Mouse (Mus musculus) embryonic facial prominence, embryonic 12.5 days (tissue): ENCODE measurements around the gene Asic1. TPM values are rescaled to one million over a fixed set of nuclear protein-coding genes. Genes with fewer than 3 reads are reported as not detected.

Source experiments
- ATAC-seq: fragments of 200-750 bp; cut with Nextera tagmentation; 2 replicates; pipeline ENCODE4 v1.8.0; 2017; ENCODE audit not compliant: insufficient number of reproducible peaks, insufficient read depth, low FRiP score, low TSS enrichment
- H3K27ac ChIP-seq: fragments of 300-500 bp; sonication (generic); 2 replicates; pipeline ENCODE4 v1.5.1; 2016; ENCODE audit warnings: mild to moderate bottlenecking
- H3K27me3 ChIP-seq: fragments of 300-500 bp; sonication (generic); 2 replicates; pipeline ENCODE4 v1.6.1; 2016; ENCODE audit warnings: mild to moderate bottlenecking, moderate library complexity
- H3K36me3 ChIP-seq: fragments of 300-500 bp; sonication (generic); 2 replicates; pipeline ENCODE4 v1.6.1; 2016; ENCODE audit warnings: mild to moderate bottlenecking
- H3K4me1 ChIP-seq: fragments of 300-500 bp; sonication (generic); 2 replicates; pipeline ENCODE4 v1.6.1; 2016
- H3K4me2 ChIP-seq: fragments of 300-500 bp; sonication (generic); replicated peaks from 2 replicates; pipeline ENCODE4 v1.6.1; 2016; ENCODE audit warnings: mild to moderate bottlenecking, moderate library complexity
- H3K4me3 ChIP-seq: fragments of 300-500 bp; sonication (generic); 2 replicates; pipeline ENCODE4 v1.5.1; 2016; ENCODE audit warnings: mild to moderate bottlenecking
- H3K9ac ChIP-seq: fragments of 300-500 bp; sonication (generic); 2 replicates; pipeline ENCODE4 v1.6.1; 2016; ENCODE audit warnings: mild to moderate bottlenecking, moderate library complexity
- H3K9me3 ChIP-seq: fragments of 300-500 bp; sonication (generic); 2 replicates; pipeline ENCODE4 v1.6.1; 2016; ENCODE audit warnings: mild to moderate bottlenecking, moderate library complexity
- WGBS: fragments of 180-500 bp; shearing (Covaris S2); methylation state at CpG from one replicate; pipeline ENCODE4 v1.1.7; 2016; 5-methylcytosine and 5-hydroxymethylcytosine counted together
- polyA plus RNA-seq: library from polyadenylated mRNA; unstranded; fragments of >200 nt; fragmentation: Nextera tagmentation; extraction: Ambion mirVana; gene quantifications from 2 replicates; pipeline ENCODE4 v1.2.1, GENCODE M21; 2016

The Asic1 gene
- polyA plus RNA-seq, 1 experiment from 2014 or later: 6.2 TPM

- Histone ChIP-seq H3K27me3 (peaks cover 27% of the 10 kb centered on the region), H3K4me3 (peak overlapping the region; percentile 80), H3K4me2 (peak overlapping the region; percentile 81), H3K9ac (peak overlapping the region; percentile 81; the same call in 1 of the 2 replicates), H3K4me1 (peaks cover 46% of the 10 kb centered on the region), H3K9me3 (no peaks in the 10 kb centered on the region), H3K27ac (no peak overlapping the region), H3K36me3 (no peaks in the 10 kb centered on the region)
- no peak for ATAC-seq
- WGBS: 60% methylated on average over 2 of the region's 2 CpGs
These were observed 19.9 kb upstream of the Asic1 start for GRCm38 (mm10) chr15:99650304-99650703.

GRCm38 (mm10) chr15:99651163-99651872, 18.9 kb upstream of the Asic1 start, which contains the start of gene Racgap1:
Gene Racgap1, minus strand, starts transcription at chr15:99651656.
- Histone ChIP-seq H3K4me3 (peak within 1 kb of the TSS; percentile 80), H3K9ac (peak within 1 kb of the TSS; percentile 81)
- peak; percentile 86 for ATAC-seq

GRCm38 (mm10) chr15:99651984-99652872, 17.9 kb upstream of the Asic1 start:
- Histone ChIP-seq H3K4me2 (peak overlapping the region; percentile 81), H3K4me3 (peak overlapping the region; percentile 80), H3K4me1 (peaks cover 38% of the 10 kb centered on the region), H3K9ac (no peak overlapping the region), H3K27ac (no peak overlapping the region), H3K27me3 (peaks cover 44% of the 10 kb centered on the region), H3K36me3 (no peaks in the 10 kb centered on the region), H3K9me3 (no peaks in the 10 kb centered on the region)
- WGBS: 73% methylated on average over 10 of the region's 10 CpGs
- no peak for ATAC-seq

More at GRCm38 (mm10) chr15:99651163-99651872, 18.9 kb upstream of the Asic1 start, which contains the start of gene Racgap1:
- Histone ChIP-seq H3K27me3 (peaks cover 36% of the 10 kb centered on the region), H3K27ac (no peak within 1 kb of the TSS), H3K36me3 (no peaks in the 10 kb centered on the region), H3K4me1 (peaks cover 38% of the 10 kb centered on the region), H3K4me2 (peak within 1 kb of the TSS; percentile 81), H3K9me3 (no peaks in the 10 kb centered on the region)
- WGBS: 1% methylated on average over 68 of the region's 68 CpGs

- Histone ChIP-seq H3K9ac (no peak overlapping the region), H3K4me1 (peaks cover 32% of the 10 kb centered on the region), H3K4me2 (peak overlapping the region; percentile 49), H3K27me3 (peaks cover 44% of the 10 kb centered on the region), H3K9me3 (no peaks in the 10 kb centered on the region), H3K27ac (no peak overlapping the region), H3K36me3 (no peaks in the 10 kb centered on the region), H3K4me3 (peak overlapping the region; percentile 22)
- ATAC-seq: no peak
- WGBS: 12% methylated on average over 8 of the region's 8 CpGs
These were observed 16.9 kb upstream of the Asic1 start for GRCm38 (mm10) chr15:99653291-99653690.

- Histone ChIP-seq H3K4me1 (peaks cover 28% of the 10 kb centered on the region), H3K9ac (0 out of 2 replicates have a peak overlapping the region, but pooled peaks have one; percentile 24)
These were observed 16.3 kb upstream of the Asic1 start for GRCm38 (mm10) chr15:99653876-99654275.

GRCm38 (mm10) chr15:99655956-99656355, 14.2 kb upstream of the Asic1 start:
- Histone ChIP-seq H3K4me3 (no peak overlapping the region), H3K4me1 (peaks cover 9% of the 10 kb centered on the region), H3K9me3 (no peaks in the 10 kb centered on the region), H3K4me2 (no peak overlapping the region), H3K27ac (no peak overlapping the region), H3K27me3 (peaks cover 44% of the 10 kb centered on the region), H3K9ac (no peak overlapping the region), H3K36me3 (no peaks in the 10 kb centered on the region)
- 44% methylated on average over 9 of the region's 9 CpGs for WGBS
- ATAC-seq: no peak

More at GRCm38 (mm10) chr15:99653876-99654275, 16.3 kb upstream of the Asic1 start:
- WGBS: 2% methylated on average over 17 of the region's 21 CpGs
- Histone ChIP-seq H3K36me3 (no peaks in the 10 kb centered on the region), H3K27me3 (peaks cover 44% of the 10 kb centered on the region), H3K27ac (no peak overlapping the region), H3K4me3 (peak overlapping the region; percentile 22), H3K4me2 (peak overlapping the region; percentile 49), H3K9me3 (no peaks in the 10 kb centered on the region)
- ATAC-seq: no peak

- no peaks in the 10 kb centered on the region for H3K36me3 ChIP-seq
- H3K4me1 ChIP-seq: peaks cover 12% of the 10 kb centered on the region
- H3K4me3 ChIP-seq: no peak overlapping the region
- H3K27me3 ChIP-seq: peaks cover 35% of the 10 kb centered on the region
- no peak overlapping the region for H3K9ac ChIP-seq
- no peaks in the 10 kb centered on the region for H3K9me3 ChIP-seq
- H3K27ac ChIP-seq: no peak overlapping the region
- no peak overlapping the region for H3K4me2 ChIP-seq
- ATAC-seq: no peak
- 42% methylated on average over 2 of the region's 2 CpGs for WGBS
These were observed 11.7 kb upstream of the Asic1 start for GRCm38 (mm10) chr15:99658437-99658836.

GRCm38 (mm10) chr15:99661121-99661830, 8.9 kb upstream of the Asic1 start:
- 93% methylated on average over 15 of the region's 15 CpGs for WGBS
- no peak overlapping the region for H3K4me3 ChIP-seq

GRCm38 (mm10) chr15:99662371-99662770, 7.8 kb upstream of the Asic1 start:
- Histone ChIP-seq H3K9me3 (no peaks in the 10 kb centered on the region), H3K9ac (no peak overlapping the region), H3K4me1 (peaks cover 20% of the 10 kb centered on the region), H3K27ac (no peak overlapping the region), H3K36me3 (no peaks in the 10 kb centered on the region), H3K4me2 (no peak overlapping the region), H3K4me3 (no peak overlapping the region), H3K27me3 (peaks cover 32% of the 10 kb centered on the region)
- WGBS: 38% methylated on average over 7 of the region's 7 CpGs
- ATAC-seq: no peak

More at GRCm38 (mm10) chr15:99661121-99661830, 8.9 kb upstream of the Asic1 start:
- Histone ChIP-seq H3K36me3 (no peaks in the 10 kb centered on the region), H3K27ac (no peak overlapping the region), H3K4me2 (no peak overlapping the region), H3K27me3 (peaks cover 32% of the 10 kb centered on the region), H3K9me3 (no peaks in the 10 kb centered on the region), H3K4me1 (peaks cover 20% of the 10 kb centered on the region), H3K9ac (no peak overlapping the region)
- no peak for ATAC-seq

GRCm38 (mm10) chr15:99663964-99664599, 6.1 kb upstream of the Asic1 start:
- Histone ChIP-seq H3K27ac (no peak overlapping the region), H3K4me2 (peak overlapping the region; percentile 85), H3K4me1 (peaks cover 22% of the 10 kb centered on the region), H3K27me3 (peaks cover 37% of the 10 kb centered on the region), H3K9me3 (no peaks in the 10 kb centered on the region), H3K36me3 (no peaks in the 10 kb centered on the region), H3K4me3 (peak overlapping the region; percentile 43), H3K9ac (peak overlapping the region; percentile 36)
- 3% methylated on average over 17 of the region's 17 CpGs for WGBS
- no peak for ATAC-seq
